Comparison of ENCODE assay signal across 7 mouse cellular contexts in genomic region chr6:120463884-120464283, GRCm38 (mm10). TPM values are rescaled to one million over a fixed set of nuclear protein-coding genes. Genes with fewer than 3 reads are reported as not detected.
DNase-seq lines count a peak whose midpoint lies in the region; ATAC-seq lines count a peak whose summit lies in the region.

No protein-coding gene starts in this region.

- H3K27me3 ChIP-seq in forebrain, embryonic 16.5 days (replicated peaks; ENCODE audit: control insufficient read depth, insufficient read depth, low read length) = peaks cover 10% of the 10 kb centered on the region
- peaks cover 51% of the 10 kb centered on the region for H3K27me3 ChIP-seq in kidney, embryonic 15.5 days
- H3K27me3 ChIP-seq in stomach, embryonic 16.5 days (ENCODE audit: control insufficient read depth, insufficient read depth, low read length) = peaks cover 15% of the 10 kb centered on the region; the same call in 1 of the 2 replicates

- peak; percentile 46 for ATAC-seq in CD4-positive, CD25-positive, alpha-beta regulatory T cell, adult 4 months
- ATAC-seq in forebrain, embryonic 16.5 days = peak; percentile 35
- ATAC-seq in kidney, embryonic 15.5 days (replicated peaks; ENCODE audit: low FRiP score) = no peak
- ATAC-seq in stomach, embryonic 16.5 days (ENCODE audit: insufficient read depth, low FRiP score) = peak; percentile 18; the same call in 1 of the 2 replicates

- peaks cover 14% of the 10 kb centered on the region for H3K4me1 ChIP-seq in forebrain, embryonic 16.5 days (replicated peaks; ENCODE audit: control insufficient read depth, insufficient read depth, low read length)
- H3K4me1 ChIP-seq in kidney, embryonic 15.5 days = peaks cover 21% of the 10 kb centered on the region
- H3K4me1 ChIP-seq in stomach, embryonic 16.5 days (ENCODE audit: control insufficient read depth, insufficient read depth, low read length) = 0 out of 2 replicates have a peak, but pooled peaks cover 7% of the 10 kb centered on the region

- H3K36me3 ChIP-seq in forebrain, embryonic 16.5 days (ENCODE audit: control insufficient read depth, insufficient read depth) = no peaks in the 10 kb centered on the region
- H3K36me3 ChIP-seq in kidney, embryonic 15.5 days = no peaks in the 10 kb centered on the region
- no peaks in the 10 kb centered on the region for H3K36me3 ChIP-seq in macrophage (ENCODE audit: inconsistent target)
- no peaks in the 10 kb centered on the region for H3K36me3 ChIP-seq in stomach, embryonic 16.5 days (ENCODE audit: control insufficient read depth, insufficient read depth, low read length)

- WGBS in forebrain, embryonic 16.5 days = 2% methylated on average over 11 of the region's 11 CpGs
- whole genome bisulfite sequencing in kidney, embryonic 15.5 days = 6% methylated on average over 11 of the region's 11 CpGs
- 0% methylated on average over 8 of the region's 11 CpGs for WGBS in macrophage (ENCODE audit: missing documents)
- WGBS in stomach, embryonic 16.5 days = 3% methylated on average over 11 of the region's 11 CpGs

- peak overlapping the region; percentile 64 for H3K4me2 ChIP-seq in forebrain, embryonic 16.5 days (ENCODE audit: low read length)
- peak overlapping the region; percentile 83 for H3K4me2 ChIP-seq in kidney, embryonic 15.5 days
- peak overlapping the region; percentile 57 for H3K4me2 ChIP-seq in stomach, embryonic 16.5 days (ENCODE audit: low read depth, low read length)

- DNase-seq in NIH3T3 (ENCODE audit: low read depth) = peak; percentile 92
- DNase-seq in layer of hippocampus, adult 8-10 months (ENCODE audit: low spot score in 2 of 2) = no peak

- H3K9ac ChIP-seq in forebrain, embryonic 16.5 days (replicated peaks; ENCODE audit: low read depth, low read length) = peak overlapping the region; percentile 65
- H3K9ac ChIP-seq in kidney, embryonic 15.5 days = peak overlapping the region; percentile 50; the same call in 1 of the 2 replicates
- H3K9ac ChIP-seq in stomach, embryonic 16.5 days (ENCODE audit: low read length) = peak overlapping the region; percentile 79

- peak overlapping the region; percentile 64 for H3K4me3 ChIP-seq in forebrain, embryonic 16.5 days (replicated peaks; ENCODE audit: low read length)
- H3K4me3 ChIP-seq in kidney, embryonic 15.5 days (replicated peaks) = peak overlapping the region; percentile 66
- peak overlapping the region; percentile 57 for H3K4me3 ChIP-seq in macrophage (ENCODE audit: inconsistent target)
- H3K4me3 ChIP-seq in stomach, embryonic 16.5 days (replicated peaks; ENCODE audit: low read length) = peak overlapping the region; percentile 70

- H3K27ac ChIP-seq in forebrain, embryonic 16.5 days (ENCODE audit: low read length) = no peak overlapping the region
- no peak overlapping the region for H3K27ac ChIP-seq in kidney, embryonic 15.5 days
- peak overlapping the region; percentile 22; the same call in 1 of the 2 replicates for H3K27ac ChIP-seq in macrophage
- no peak overlapping the region for H3K27ac ChIP-seq in stomach, embryonic 16.5 days (ENCODE audit: low read length)

- H3K9me3 ChIP-seq in forebrain, embryonic 16.5 days (ENCODE audit: control insufficient read depth, low read length) = no peaks in the 10 kb centered on the region
- H3K9me3 ChIP-seq in kidney, embryonic 15.5 days (replicated peaks) = no peaks in the 10 kb centered on the region
- no peaks in the 10 kb centered on the region for H3K9me3 ChIP-seq in stomach, embryonic 16.5 days (replicated peaks; ENCODE audit: control insufficient read depth, low read length)

- peaks cover 44% of the 10 kb centered on the region for H3K79me2 ChIP-seq in macrophage (ENCODE audit: inconsistent target)

RNA-seq across cellular contexts. Expression of gene Il17ra, which starts 0.8 kb away (rescaled TPM):
- polyA plus RNA-seq in CD4-positive, CD25-positive, alpha-beta regulatory T cell, adult 4 months (2017; shearing (Covaris generic)) = 10 to 100 TPM; 18.8 to 20.3 TPM
- 4.6 and 5.3 TPM in 2 replicates for polyA plus RNA-seq in forebrain, embryonic 16.5 days (2015; fragmentation: Nextera tagmentation; extraction: Ambion mirVana)
- polyA plus RNA-seq in kidney, embryonic 15.5 days (2015; fragmentation: Nextera tagmentation; extraction: Ambion mirVana) = 4.4 and 5.4 TPM in 2 replicates
- total RNA-seq in macrophage (2018; cell fraction: chromatin; rRNA removed) = 100 to 1,000 TPM in 9 of 26 experiments, 10 to 100 TPM in 17; 16.1 to 338 (median 55.1) TPM
- 100 to 1,000 TPM in 2 of 26 experiments, 10 to 100 TPM in 22, 1 to 10 TPM in 2; 6.7 to 150 (median 15.3) TPM for total RNA-seq in macrophage (2018; cell fraction: cytosol; rRNA removed)
- 100 to 1,000 TPM in 9 of 26 experiments, 10 to 100 TPM in 17; 22.5 to 279 (median 75.0) TPM for total RNA-seq in macrophage (2018; cell fraction: nucleus; rRNA removed)
- polyA plus RNA-seq in macrophage (2018) = 11.0 to 16.8 TPM (median 11.8 TPM) in 3 replicates
- polyA plus RNA-seq in stomach, embryonic 16.5 days (2015; fragmentation: Nextera tagmentation; extraction: Ambion mirVana) = 7.7 and 8.5 TPM in 2 replicates
- 10 to 100 TPM in 1 of 4 experiments, 1 to 10 TPM in 3; 8.3 to 11.9 (median 9.3) TPM for total RNA-seq in layer of hippocampus, adult 8-10 months (2022)

RNA-seq across cellular contexts. Expression of gene Tmem121b, which starts 29.7 kb away (rescaled TPM):
- under 1 TPM; 0.61 to 0.63 TPM for polyA plus RNA-seq in CD4-positive, CD25-positive, alpha-beta regulatory T cell, adult 4 months (2017; shearing (Covaris generic))
- polyA plus RNA-seq in forebrain, embryonic 16.5 days (2015; fragmentation: Nextera tagmentation; extraction: Ambion mirVana) = 3.3 and 3.5 TPM in 2 replicates
- polyA plus RNA-seq in kidney, embryonic 15.5 days (2015; fragmentation: Nextera tagmentation; extraction: Ambion mirVana) = 0.06 and 0.13 TPM in 2 replicates
- total RNA-seq in macrophage (2018; cell fraction: chromatin; rRNA removed) = under 1 TPM in 2 of 26 experiments, not detected in 24; 0.16 to 0.17 TPM
- under 1 TPM in 8 of 26 experiments, not detected in 18; 0.03 to 0.05 (median 0.05) TPM for total RNA-seq in macrophage (2018; cell fraction: cytosol; rRNA removed)
- under 1 TPM in 7 of 26 experiments, not detected in 19; 0.06 to 0.34 (median 0.16) TPM for total RNA-seq in macrophage (2018; cell fraction: nucleus; rRNA removed)
- not detected in 3 replicates for polyA plus RNA-seq in macrophage (2018)
- 0.04 and 0.09 TPM in 2 replicates for polyA plus RNA-seq in stomach, embryonic 16.5 days (2015; fragmentation: Nextera tagmentation; extraction: Ambion mirVana)
- 10 to 100 TPM; 31.5 to 39.8 (median 34.0) TPM for total RNA-seq in layer of hippocampus, adult 8-10 months (2022)
